Mouse (Mus musculus): ENCODE results near the gene Tubg2.
"Not testable (repeated sequence)": the region's sequence is repeated elsewhere in the genome, so short reads cannot be mapped to it uniquely, and the experiment has no call there.

Gene Tubg2

DNA sequence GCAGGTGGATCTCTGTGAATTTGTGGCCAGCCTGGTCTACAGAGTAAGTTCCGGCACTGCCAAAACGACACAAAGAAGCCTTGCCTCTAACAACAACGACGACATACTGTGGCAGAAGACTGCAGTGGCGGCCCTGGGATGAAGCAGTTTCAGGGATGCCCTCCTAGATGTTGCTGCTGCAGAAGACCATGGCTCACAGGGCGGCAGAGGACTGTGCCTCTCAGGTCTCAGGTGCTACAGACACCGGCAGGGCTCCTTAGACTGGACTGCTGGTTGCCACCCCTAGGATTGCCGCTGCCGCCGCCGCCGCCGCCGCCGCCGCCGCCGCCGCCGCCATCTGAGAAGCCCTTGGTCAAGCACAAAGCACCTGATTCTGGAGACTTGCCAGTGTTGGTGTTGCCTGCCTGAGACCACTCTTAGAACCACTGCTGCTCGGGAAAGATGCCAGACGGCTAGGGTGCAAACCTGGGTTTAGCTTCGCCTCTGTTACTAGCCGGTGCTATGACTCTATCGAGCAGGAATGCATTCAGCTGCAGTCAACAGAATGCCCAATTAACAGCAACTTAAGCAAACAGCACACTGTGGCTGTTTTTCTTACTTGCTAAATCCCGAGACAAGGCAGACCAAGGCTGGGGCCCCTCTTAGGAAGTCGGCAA lies 15.4 kb upstream of the Tubg2 start:
- no peak for DNase-seq (ENCODE audit: low spot score)

DNA sequence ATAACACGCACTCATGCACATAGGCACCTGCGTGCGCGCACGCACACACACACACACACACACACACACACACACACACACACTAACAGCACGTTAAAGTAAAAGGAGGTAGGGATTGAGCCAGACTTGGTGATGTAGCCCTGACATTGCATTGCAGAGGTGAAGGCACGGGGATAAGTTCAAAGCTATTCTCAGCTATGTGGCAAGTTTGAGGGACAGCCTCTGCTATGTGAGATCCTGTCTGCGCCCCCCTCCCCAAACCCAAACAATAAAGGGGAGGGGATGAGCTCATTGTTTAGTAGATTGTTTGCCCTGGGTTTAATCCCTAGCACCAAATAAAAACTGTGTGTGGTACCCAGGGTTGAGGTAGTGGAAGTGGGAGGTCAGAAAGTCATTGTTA lies 14.6 kb upstream of the Tubg2 start:
- no peak for DNase-seq (ENCODE audit: low spot score)

DNA sequence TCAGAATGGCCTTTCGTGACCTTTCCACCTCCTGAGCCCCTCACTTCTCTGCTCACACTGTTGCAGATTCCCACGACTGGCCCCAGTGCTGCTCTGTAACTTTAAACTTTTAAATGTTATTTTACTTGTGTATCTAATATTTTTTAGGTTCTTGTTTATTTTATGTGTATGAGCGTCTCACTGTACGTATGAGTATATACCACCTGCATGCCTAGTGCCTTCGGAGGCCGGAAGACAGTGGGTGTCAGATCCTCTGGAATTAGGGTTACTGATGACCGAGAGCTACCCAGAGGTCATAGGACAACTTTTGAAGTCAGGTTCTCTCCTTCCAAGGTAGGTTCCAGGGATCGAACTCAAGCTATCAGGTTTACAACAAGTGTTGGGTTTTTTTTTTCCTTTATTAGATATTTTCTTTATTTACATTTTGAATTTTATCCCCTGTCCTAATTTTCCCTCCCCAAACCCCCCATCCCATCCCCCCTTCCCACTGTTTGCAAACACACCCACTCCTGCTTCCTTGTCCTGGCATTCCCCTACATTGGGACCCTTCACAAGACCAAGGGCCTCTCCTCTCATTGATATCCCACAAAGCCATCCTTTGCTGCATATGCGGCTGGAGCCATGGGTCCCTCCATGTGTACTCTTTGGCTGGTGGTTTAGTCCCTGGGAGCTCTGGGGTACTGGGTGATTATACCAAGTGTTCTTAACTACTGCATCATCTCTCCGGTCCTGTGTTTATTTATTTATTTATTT lies 13.3 kb upstream of the Tubg2 start:
- DNase-seq (ENCODE audit: low spot score) = no peak

DNA sequence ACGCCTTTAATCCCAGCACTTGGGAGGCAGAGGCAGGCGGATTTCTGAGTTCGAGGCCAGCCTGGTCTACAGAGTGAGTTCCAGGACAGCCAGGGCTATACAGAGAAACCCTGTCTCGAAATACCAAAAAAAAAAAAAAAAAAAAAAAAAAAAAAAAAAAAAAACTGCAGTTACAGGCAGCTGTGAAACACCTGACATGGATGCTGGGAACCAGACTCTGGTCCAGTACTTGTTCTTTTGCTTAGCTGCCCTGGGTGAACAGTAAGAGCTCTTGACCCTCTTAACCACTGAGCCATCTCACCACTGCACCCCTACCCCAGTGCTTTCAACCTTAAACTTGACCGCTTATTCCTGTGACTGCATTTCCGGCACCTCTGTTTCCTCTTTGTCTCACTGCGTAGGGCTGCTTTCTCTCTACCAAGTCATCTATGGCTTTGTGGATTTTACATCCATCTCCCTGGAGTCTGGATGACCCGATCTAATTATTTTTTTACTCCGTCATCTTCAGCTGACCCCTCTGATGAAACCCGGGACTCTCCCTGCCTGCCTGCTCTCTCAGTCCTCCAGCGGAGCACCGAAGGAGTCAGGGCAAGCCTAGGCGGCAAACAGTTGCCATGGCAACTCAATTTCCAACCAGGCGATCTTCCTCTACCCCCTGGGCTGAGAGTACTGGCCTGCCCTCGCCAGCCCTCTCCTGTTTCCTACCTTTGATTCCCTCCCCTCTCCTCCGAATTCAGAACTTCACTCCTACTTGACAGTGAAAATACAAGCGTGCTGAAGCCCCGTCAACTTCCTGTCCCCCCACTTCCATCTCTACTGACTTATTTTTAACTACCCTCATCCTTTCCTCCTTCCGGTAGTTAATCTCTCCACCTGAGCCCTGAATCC lies 12.1 kb upstream of the Tubg2 start:
- DNase-seq (ENCODE audit: low spot score) = no peak

DNA sequence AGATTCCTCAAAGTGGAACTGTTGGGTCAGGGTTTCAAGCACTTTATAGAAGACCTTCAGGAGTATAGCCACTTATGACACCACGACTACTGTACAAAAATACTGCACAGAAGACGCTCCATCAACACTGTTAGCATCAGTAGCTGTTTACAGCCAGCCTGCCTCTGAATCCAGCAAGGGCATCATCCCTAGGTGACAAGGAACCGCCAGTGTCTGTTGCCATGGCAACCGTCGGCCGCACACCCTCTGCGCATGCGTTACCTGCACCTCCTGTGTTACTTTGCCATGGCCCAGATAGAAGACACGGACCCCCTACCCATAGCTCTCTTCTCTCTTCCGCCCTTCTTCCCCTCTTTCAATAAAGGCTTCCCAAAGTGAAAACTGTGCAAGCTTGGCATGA lies 9.3 kb upstream of the Tubg2 start:
- no peak for DNase-seq (ENCODE audit: low spot score)

DNA sequence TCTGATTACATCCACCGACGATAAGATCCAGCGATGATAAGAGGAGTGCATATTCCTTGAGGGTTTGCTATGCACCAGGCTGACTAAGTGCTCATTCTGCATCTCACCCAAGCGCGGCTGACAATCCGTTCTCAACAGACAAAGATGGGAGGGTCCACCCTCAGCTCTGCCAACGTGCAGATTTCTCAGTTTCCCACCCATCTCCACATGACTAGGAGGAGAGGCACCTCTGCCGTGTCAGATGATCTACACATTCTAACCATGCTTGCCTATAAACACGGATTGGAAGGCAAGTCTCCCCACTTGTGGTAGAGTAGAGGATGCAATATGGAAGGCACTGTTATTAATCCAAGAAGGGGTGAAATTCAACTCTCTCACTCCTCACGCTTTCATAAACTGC lies 7.0 kb upstream of the Tubg2 start:
- DNase-seq (ENCODE audit: low spot score) = no peak

DNA sequence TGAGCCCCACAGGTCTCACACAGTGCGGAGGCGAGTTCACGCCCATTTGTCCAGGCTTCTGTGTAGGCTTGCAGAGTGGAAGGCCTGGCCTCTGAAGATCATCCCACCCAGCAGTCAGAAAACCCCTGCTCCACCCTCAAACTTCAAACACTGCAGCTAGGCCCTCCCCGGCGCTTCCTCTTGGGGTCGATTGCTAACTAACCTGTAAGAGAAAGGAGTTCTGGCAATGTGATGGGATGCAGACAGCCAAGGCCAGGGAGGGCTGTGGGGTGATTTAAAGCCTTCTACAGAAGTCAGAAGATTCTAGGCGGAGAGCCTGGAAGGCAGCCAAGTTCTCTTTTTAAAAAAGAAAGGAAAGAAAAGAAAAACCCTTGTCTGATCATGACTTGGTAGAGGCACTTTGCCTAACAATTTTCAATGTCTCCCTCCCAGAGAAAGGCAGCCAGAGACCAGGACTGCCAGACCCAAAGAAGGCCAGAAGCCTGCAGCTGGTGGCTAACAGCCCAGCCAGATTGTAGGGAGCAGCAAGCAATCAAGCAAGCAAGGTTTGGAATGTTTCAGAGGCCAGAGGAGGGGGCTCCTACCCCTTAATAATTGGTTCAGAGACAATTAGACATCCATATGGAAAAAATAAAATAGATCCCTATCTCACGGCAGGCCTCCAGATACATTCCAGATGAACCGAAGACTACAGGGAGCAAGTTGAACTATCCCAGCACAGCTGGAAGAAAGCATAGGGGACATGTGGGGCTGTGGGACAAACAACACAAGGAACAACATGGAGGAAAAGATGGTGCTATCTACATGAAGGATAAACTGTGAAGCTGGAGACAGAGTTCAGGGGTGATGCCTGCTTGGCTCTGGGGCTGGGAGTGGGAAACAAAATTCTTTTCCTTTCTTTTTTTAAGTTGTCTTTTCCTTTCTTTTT lies 6.3 kb upstream of the Tubg2 start:
- DNase-seq (ENCODE audit: low spot score) = no peak

DNA sequence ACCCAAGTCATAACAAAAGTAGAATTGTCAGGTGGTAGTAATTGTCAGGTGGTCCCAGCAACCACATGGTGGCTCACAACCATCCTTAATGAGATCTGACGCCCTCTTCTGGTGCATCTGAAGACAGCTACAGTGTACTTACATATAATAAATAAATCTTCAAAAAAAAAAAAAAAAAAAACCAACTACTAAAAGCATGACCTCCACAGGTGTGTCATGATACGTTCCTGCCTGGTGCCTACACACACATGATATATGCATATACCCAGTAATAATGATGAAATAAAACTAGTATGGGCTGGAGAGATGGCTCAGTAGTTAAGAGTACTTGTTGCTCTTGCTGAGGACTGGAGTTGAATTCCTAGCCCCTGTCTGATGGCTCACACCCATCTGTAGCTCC lies 4.6 kb upstream of the Tubg2 start:
- DNase-seq (ENCODE audit: low spot score) = no peak

DNA sequence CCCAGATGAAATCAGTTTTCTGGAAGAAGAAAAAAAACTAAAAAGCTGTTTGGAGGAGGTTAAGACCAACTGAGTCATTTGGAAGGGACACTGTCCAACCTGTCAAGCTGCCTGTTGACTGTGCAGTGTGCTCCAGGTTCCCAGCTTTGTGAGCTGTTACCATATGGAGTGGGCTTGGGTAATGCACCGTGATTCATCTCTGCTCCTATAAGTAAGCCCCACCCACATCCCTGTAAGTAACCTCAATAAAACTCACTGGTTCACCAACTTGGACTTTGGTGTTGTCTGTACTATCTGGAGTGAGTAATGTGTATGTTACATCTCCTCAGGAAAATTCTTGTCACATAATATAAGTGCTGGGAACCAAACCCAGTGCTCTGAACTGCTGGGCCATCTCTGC lies 2.9 kb upstream of the Tubg2 start:
- DNase-seq (ENCODE audit: low spot score) = no peak

DNA sequence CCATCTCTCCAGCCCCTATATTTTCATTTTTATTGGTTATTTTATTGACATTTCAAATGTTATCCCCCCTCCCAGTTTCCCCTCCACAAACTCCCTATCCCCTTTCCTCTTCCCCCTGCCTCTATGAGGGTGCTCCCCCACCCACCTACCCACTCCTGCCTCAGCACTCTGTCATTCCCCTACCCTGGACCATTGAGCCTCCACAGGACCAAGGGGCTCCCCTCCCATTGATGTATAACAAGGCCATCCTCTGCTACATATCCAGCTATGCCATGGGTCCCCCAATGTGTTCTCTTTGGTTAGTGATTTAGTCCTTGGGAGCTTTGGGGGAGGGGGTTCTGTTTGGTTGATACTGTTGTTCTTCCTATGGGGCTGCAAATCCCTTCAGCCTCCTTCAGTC lies 1.1 kb upstream of the Tubg2 start:
- no peak for DNase-seq (ENCODE audit: low spot score)

DNA sequence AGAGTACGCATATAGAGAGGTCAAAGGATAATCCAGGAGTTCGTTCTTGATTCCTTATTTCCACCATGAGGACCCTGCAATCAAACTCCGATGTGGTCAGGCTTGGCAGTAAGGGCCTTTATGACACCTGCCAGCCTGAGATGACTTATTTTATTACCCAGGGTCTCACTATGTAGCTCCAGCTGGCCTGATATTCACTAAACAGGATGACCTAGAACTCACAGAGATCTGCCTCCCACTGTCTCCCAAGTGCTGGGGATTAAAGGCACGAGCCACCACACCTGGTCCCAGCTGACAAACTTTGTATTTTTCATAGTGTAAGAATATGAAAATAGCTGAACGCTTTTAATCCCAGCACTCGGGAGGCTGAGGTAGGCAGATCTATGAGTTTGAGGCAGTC lies 556 bp upstream of the Tubg2 start:
- DNase-seq (ENCODE audit: low spot score) = no peak

DNA sequence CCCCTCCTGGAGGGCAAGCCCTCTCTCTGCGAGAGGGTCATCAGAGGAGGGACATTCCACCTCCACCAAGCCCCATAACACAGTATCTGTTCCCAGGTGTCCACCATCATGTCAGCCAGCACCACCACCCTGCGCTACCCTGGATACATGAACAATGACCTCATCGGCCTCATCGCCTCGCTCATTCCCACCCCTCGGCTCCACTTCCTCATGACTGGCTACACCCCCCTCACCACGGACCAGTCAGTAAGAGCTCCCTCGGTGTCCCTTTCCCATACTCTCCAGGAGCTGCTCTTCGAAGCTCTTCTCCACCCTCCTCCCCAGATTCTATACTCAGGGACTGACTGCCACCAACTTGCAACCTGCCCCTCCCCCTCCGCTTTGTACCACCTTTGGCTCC lies 4.4 kb downstream of the Tubg2 start:
- DNase-seq (ENCODE audit: low spot score) = not testable (repeated sequence)

DNA sequence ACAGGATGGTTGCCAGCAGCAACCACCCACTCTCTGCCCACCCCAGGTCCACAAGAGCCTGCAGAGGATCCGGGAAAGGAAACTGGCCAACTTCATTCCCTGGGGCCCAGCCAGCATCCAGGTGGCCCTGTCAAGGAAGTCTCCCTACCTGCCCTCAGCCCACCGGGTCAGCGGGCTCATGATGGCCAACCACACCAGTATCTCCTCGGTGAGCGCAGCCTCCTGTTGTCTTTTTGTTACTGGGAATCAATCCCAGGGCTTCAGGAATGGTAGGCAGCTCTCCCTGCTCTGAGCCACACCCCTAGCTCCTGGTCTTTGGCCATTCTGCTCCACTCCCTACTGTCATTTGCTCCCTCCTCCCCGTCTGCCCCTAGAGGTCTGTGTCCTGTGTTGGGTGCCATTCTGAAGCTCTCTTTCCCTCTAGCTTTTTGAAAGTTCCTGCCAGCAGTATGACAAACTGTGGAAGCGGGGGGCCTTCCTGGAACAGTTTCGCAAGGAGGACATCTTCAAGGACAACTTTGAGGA lies 5.3 kb downstream of the Tubg2 start:
- not testable (repeated sequence) for DNase-seq (ENCODE audit: low spot score)

DNA sequence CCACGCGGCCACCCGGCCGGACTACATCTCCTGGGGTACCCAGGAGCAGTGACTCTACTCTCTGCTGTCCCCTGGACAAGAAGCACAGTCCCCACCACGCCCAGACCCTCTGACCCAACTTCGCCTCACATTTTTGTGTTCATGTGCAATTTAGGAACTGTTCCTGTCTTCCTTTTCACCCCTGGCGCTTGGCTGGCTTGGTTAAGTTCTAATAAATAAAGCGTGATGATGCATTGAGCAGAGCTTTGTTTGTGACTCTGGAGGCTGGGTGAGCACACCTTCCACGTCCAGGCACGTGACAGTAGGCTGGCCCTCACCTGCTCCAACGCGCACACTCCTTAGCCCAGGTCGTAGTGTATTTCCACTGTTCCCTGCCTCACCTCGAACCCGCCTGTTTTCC lies 5.8 kb downstream of the Tubg2 start:
- DNase-seq (ENCODE audit: low spot score) = no peak

DNA sequence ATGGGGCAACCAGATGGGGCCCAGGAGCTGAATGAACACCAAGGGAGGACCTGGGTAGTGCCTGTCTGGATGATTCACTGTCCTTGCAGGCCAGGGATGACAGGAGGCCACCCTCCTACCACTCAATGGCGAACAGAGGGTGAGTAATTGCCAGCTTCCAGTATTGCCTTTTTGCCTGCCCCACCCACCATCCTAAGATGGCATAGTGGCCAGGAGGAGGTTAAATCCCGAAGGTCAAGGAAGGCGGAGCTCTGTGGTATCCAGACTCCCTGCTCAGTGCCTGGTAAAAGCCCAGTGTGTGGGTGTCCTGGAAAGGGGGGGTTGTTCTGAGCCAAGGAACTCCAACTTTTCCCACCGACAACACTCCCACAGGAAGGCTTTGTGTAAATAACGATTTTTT lies 6.6 kb downstream of the Tubg2 start:
- DNase-seq (ENCODE audit: low spot score) = no peak

DNA sequence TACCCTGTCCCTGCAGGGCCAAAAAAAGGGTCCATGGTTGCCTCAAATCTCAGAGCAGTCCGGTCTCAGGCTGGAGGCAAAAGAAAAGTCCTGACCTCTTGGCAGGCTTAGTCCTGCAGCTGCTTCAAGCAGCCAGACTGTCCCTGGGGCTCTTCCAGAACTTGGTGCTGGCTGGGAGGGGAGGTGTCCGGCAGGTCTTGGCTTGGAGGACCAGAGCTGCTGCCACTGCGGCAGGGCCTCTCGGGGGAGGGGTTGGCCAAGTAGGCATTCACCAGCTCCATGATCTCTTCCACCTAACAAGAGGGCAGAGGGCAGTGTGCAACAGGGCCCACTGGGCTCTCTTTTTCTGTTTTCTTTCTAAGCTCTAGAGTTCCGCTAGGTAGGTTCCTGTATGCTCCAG lies 7.1 kb downstream of the Tubg2 start:
- no peak for DNase-seq (ENCODE audit: low spot score)

DNA sequence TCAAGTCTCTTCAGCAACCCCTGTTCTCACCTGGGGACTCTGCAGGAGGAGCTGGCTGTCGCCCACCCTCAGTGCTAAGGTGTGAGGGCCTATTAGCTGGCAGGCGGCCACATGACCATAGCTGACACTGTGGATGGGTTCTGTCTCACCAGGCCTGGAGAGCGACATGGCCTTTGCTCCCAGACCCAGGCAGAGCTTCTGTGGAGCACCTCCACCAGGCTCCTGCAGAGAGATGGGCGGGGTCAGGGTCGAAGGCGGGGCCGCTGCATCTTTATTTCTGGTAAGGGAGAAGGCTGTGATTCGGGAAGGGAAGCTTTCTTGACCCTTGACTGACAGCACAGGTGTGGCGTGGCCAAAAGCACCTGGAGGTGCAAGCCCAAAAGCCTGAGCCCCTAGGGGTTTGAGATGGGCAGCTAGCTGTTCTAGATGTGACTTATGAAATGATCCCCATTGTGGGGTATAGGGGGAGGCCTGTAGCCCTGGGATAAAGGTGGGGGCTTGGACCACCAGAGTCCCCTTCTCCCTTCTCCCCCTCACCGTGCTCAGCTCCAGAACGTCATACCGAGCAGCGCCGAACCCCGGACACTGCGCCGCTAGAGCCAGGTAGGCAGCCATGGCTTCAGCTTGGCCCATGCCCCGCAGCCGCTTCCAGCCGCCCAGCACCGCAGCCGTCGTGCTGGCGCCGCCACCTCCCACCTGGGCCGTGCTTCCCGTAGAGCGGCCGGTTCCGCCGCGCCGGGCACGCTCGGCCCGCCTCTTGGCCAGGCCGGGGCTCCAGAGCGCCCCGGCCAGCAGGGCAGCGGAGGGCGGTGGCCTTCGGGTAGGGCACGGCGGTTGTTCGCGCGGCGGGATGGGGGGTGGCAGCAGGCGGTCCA lies 8.0 kb downstream of the Tubg2 start:
- no peak for DNase-seq (ENCODE audit: low spot score)

DNA sequence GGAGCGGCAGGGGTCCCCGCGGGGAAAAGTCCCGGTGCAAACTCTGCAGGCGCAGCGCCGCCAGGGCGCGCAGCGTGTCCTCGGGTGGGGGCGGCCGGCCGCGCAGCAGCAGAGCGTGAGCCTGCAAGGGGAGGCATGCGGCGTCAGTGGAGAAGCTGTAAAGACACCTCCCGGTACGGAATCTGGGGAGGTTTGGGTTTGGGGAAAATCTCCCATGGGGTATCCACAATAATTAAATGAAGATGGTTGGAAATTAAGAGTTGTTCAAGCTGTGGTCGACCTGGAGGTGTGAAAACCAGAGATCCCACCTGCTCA lies 8.6 kb downstream of the Tubg2 start:
- DNase-seq (ENCODE audit: low spot score) = no peak

DNA sequence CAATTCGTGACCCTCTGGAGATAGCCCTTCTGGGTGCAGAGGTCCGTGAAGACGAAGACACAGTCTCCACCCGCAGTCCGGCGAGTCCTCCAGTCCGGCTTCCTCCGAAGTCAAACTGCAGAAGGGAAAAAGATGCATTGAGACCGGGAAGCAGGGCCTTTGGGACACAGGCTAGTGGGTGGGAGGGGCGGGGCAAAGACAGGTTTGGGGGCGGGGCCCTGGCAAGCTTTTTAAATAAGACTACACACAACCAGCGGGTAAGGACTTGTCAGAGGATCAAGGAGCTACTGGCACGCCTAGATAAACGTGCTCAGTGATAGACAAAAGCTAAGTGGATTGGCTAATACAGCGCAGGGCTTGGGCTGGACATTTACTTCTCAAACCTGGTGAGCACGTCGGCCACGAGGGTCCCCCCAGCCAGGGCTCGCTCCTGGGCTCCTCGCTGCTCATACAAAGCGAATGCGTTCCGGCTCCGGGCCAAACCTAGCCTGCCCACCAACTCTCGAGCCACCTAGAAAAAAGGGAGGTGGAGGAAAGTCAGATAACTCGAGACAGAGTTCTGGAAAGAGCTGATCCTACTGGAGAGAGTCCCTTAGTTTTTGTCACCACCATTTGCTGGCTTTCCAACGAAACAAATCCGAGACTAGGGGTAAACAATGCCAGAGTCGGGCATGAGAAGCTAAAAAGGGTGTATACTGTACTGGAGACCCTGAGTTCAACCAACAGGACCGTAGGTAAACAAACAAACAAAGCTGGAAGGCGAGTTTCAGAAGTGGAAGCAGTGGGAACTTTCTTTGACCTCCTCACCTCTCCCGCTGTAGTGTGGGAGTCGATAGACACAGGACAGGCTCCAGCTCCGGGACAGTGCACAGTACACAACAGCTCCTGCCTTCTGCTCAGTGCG lies 9.2 kb downstream of the Tubg2 start:
- DNase-seq (ENCODE audit: low spot score) = no peak

DNA sequence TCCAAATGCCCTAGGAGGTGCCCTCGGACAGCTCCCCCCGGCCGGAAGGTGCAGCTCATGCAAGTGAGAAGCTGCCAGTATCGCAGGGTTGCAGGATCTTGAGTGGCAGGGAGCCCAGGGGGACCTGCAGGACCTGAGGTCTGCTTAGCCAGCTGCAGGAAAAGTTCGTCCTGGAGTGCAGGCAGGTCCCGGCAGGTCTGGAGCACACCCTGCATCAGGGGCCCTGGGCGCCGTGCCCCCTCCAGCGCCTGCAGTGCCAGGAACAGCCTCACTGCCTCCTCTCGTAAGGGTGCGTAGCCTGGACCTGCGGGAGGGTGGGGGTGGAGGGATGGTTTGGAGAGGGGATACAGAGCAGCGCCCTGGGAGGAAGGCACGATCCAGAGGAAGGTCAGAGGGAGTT lies 10.7 kb downstream of the Tubg2 start:
- no peak for DNase-seq (ENCODE audit: low spot score)

Data from ovary, postnatal 14 days (tissue).